Mouse (Mus musculus): ENCODE measurements around the gene Slc25a44.
"Not testable (repeated sequence)": the region's sequence is repeated elsewhere in the genome, so short reads cannot be mapped to it uniquely, and the experiment has no call there.

The Slc25a44 gene

GRCm38 (mm10) chr3:88368511-88368910 lies 56.4 kb downstream of the Slc25a44 start:
- DNase-seq (ENCODE audit: low spot score in 2 of 2): not testable (repeated sequence)

GRCm38 (mm10) chr3:88367517-88367916 lies 57.4 kb downstream of the Slc25a44 start:
- not testable (repeated sequence) for DNase-seq (ENCODE audit: low spot score in 2 of 2)

DNA sequence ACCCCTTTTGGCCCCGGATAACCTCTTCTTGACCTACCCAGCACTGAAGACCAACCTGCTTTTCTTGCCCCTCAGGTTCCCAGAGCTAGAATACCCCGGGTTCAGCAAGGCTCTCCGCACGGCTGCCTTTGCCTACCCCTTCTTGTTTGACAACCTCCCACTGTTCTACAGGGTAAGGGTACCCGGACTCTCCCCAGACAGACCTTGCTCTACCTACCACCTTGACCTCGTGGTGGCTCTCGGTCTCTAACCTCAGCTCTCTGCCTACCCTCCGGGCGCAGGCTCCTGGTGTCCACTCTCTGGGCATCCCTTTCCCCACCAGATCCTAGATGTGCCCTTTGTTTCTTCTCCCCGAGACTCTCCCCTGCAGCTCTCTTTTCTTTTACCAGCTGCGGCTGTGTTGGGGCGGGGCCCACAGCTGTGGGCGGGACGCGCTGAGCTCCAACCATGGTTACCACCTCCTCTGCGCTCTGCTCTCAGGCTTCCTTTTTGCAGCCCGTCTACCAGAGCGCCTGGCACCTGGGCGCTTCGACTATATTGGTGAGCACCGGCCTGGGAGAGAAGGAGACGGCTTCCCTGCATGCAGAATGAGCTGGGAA lies 58.0 kb downstream of the Slc25a44 start:
- peak in 1 of 2 experiments; percentile 59 for DNase-seq (ENCODE audit: low spot score in 2 of 2)

DNA sequence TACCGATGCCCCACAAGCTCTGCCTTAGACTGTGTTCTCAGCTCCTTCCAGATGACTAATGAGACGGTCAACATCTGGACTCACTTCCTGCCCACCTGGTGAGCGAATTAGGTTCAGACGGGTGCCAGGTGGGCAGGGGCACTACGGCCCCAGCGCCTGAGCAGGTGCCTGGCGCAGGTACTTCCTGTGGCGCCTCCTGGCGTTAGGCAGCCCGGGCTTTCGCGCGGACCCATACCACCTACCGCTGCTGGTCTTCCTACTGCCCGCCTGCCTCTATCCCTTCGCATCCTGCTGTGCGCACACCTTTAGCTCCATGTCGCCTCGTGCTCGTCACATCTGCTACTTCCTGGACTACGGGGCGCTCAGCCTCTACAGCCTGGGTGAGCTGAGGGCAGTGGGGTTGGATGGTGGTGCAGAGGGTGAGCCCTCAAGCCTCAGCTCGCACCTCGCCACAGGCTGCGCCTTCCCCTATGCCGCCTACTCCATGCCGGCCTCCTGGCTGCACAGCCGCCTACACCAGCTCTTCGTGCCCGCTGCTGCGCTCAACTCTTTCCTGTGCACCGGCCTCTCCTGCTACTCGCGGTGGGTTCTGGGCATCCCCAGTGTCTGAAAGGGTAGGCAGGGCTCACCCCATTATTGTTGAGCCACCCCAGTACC lies 59.1 kb downstream of the Slc25a44 start:
- no peak for DNase-seq (ENCODE audit: low spot score in 2 of 2)

DNA sequence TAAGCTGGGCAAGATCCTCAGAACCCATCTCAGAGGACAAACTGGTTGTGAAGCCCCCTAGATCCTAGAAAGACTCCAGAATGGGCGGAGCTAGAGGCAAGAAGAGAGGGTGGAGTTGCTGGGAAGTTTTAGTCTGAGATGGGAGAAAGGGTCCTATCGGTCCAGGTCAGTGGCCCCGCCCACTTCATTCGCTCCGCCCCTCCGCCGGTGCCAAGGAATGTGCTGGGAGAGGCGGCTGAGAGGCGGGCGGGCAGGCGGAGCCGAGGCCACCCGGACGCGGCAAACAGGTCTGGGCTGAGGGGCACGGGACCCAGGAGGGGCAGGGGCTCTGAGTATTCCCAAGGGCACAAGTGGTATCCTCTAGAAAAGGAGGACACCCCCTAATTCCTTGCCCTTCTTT lies 60.6 kb downstream of the Slc25a44 start, which contains the start of gene Paqr6:
Gene Paqr6, plus strand, starts transcription at position 248 of the 400 bp plus-strand sequence.
- no peak for DNase-seq (ENCODE audit: low spot score in 2 of 2)

DNA sequence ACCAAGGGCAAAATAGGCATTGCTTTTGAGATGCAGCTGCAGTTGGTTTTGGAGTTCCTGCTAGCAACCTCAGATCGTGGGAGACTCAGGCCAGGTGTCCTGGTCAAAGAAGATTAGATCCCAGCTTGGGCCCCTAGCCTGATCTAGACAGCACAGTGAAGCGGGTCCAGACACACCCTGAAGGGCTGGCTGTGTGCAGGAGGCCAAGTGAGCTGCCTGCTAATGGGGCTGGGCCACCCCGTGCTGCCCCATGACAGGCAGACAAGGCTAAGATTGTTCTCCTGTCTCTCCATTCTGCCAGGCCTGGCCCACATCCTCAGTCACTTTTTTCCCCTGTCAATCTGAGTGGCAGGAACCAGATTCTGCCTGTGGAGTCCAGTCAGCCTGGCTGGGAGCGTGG lies 61.2 kb downstream of the Slc25a44 start:
- no peak for DNase-seq (ENCODE audit: low spot score in 2 of 2)

- no peak for DNase-seq (ENCODE audit: low spot score in 2 of 2)
Measured at GRCm38 (mm10) chr3:88361612-88362313, 63.2 kb downstream of the Slc25a44 start.

DNA sequence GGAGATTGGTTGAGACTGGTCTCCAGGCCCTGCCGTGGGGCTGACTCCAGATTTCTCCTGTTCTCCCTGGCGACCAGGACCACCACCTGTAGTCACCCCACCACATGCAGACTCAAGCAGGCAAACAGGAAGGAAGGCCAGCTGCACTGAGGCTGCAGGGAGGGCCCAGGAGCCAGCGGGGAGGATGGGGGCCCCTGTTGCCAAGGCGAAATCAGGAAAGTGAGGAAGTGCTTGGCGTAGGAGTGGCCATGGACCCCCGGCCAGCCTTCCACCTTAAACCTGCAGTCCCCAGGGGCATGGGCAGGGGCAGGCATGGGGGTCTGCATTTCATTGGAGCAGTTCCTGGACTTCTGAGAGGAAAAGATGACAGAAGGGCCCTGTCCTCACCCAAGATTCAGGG lies 63.8 kb downstream of the Slc25a44 start:
- no peak for DNase-seq (ENCODE audit: low spot score in 2 of 2)

All from frontal cortex, postnatal 14 days (tissue).